Mouse (Mus musculus): ENCODE data around the gene Anxa9.

GRCm38 (mm10) chr3:95269789-95270188 is 37.2 kb downstream of the Anxa9 start:
- TF ChIP-seq CTCF (IDR thresholded peaks at IDR 0.05; ENCODE audit: borderline replicate concordance, insufficient read depth, low read depth, low read length) (no peak), POLR2A (IDR thresholded peaks at IDR 0.05; ENCODE audit: borderline replicate concordance, insufficient read depth, low read length) (no peak)
